Mouse (Mus musculus): ENCODE measurements around the gene Umod.

Gene Umod

DNA sequence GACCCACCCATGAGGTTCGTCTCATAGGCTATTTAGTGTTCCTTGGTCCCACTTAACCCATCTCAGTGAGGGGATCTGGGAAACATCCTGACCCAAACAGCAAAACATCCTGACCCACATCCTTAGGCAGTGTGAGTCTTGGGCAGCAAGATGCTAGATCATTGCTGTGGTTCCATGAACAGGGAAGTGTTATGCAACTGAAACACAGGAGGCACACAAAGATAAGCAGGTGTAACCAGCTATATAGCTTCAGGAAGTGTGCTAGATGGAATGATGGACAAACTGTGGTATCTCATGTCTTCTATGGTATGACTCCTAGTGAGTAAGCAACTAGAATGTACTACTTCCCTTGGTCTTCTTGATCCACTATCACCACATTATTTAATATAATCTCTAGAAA is 37.1 kb downstream of the Umod start:
- no peak for DNase-seq (ENCODE audit: low read depth, low spot score)

DNA sequence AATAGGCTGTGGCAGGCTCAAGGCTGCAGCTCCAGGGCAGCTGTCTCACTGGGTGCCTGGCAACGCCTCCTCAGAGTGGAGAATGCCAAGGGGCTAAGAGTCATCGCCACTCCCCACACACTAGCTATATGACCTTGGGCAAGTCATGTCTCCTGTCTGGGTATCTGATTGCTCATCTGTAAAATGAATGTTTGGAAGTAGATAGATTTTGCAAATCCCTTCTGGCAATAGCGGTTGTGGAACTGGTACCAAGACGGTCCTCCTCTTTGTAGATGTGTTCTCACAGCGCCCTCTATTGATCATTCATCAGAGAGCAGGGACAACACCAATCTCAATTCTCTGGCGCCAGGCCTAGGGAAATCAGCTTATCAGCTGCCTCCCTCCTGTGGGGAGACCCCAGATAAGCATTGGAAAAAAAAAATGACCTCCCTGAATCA is 51.9 kb downstream of the Umod start:
- no peak for DNase-seq (ENCODE audit: low read depth, low spot score)

DNA sequence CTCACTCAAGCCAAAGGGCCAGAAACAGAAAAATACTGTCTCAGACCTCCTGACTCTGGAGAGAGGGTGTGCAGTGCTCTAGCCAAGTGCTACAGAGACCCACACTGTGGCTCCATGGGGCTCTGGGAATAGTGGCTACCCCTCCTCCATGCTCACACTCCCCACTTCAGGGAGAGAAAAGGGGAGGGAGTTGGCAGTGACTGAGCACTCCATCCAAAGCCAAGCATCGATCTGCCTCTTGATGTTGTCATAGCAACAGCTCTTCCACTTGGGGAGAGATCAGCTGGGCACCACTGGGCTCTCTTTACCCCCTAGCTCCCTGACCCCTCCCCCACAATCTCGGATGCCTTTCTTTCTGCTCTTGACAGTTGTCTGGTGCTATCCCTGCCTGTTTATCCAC is 58.4 kb downstream of the Umod start:
- no peak for DNase-seq (ENCODE audit: low read depth, low spot score)

DNA sequence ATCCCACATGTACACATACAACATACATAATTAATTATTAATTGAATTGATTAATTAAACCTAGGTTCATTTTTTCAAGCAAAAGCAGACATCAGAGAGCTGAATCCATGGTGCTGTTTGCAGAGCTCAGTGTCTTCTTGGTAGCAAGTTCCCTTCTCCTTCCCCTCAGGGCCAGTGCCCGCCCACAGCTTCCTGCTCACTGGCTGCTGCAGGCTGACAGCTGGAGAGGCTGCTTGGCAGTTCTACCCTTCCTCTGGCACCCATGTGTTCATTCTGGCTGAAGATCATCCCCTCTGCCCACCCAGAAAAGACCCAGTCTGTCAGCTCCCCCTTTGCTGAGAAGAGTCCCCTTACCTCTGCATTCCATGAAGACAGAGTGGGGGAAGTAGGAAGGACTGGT is 60.6 kb downstream of the Umod start:
- DNase-seq (ENCODE audit: low read depth, low spot score), result no peak
